18 mouse cellular contexts compared by ENCODE assay signal in genomic region chr14:24745730-24746129, GRCm38 (mm10).
DNase-seq lines count a peak whose midpoint lies in the region; ATAC-seq and TF ChIP-seq lines count a peak whose summit lies in the region.
"Had no signal": no experiment of that assay in that cellular context is flagged by ENCODE, and none has a peak within 500 bp of the region (broad histone marks: within the 10 kb centered on the region; RNA-seq: fewer than 3 reads in every experiment).

No protein-coding gene starts in this region.

- no peak overlapping the region for H3K9ac ChIP-seq in liver, adult 2 months (ENCODE audit: low read depth, low read length)
- H3K9ac ChIP-seq in liver, embryonic 12.5 days = no peak overlapping the region
- H3K9ac ChIP-seq in heart, embryonic 14.5 days (ENCODE audit: low read length) = no peak overlapping the region
- no peak overlapping the region for H3K9ac ChIP-seq in forebrain, embryonic 14.5 days (ENCODE audit: low read length)
- H3K9ac ChIP-seq: embryonic facial prominence, embryonic 13.5 days; hindbrain, embryonic 12.5 days; liver, embryonic 13.5 days had no signal

- no peaks in the 10 kb centered on the region for H3K36me3 ChIP-seq in liver, adult 2 months (ENCODE audit: control insufficient read depth, insufficient read depth, low read length)
- H3K36me3 ChIP-seq in liver, embryonic 12.5 days = no peaks in the 10 kb centered on the region
- no peaks in the 10 kb centered on the region for H3K36me3 ChIP-seq in heart, embryonic 14.5 days (ENCODE audit: control insufficient read depth, insufficient read depth, low read length)
- H3K36me3 ChIP-seq in forebrain, embryonic 14.5 days (ENCODE audit: control insufficient read depth, insufficient read depth, low read length) = no peaks in the 10 kb centered on the region
- H3K36me3 ChIP-seq: embryonic facial prominence, embryonic 13.5 days; hindbrain, embryonic 12.5 days; liver, embryonic 13.5 days had no signal

- no peak overlapping the region for H3K4me3 ChIP-seq in liver, adult 2 months (ENCODE audit: insufficient read depth, low read depth, low read length)
- no peak overlapping the region for H3K4me3 ChIP-seq in liver, embryonic 12.5 days
- no peak overlapping the region for H3K4me3 ChIP-seq in heart, embryonic 14.5 days (ENCODE audit: control insufficient read depth in 1 of 2, insufficient read depth in 1 of 2, low read depth in 1 of 2, low read length in 2 of 2)
- H3K4me3 ChIP-seq in forebrain, embryonic 14.5 days (ENCODE audit: low read depth, low read length) = no peak overlapping the region
- H3K4me3 ChIP-seq: embryonic facial prominence, embryonic 13.5 days; hindbrain, embryonic 12.5 days; liver, embryonic 13.5 days; megakaryocyte, embryonic 14.5 days had no signal

- H3K79me2 ChIP-seq in liver, adult 2 months (ENCODE audit: control insufficient read depth, insufficient read depth, low read length) = no peaks in the 10 kb centered on the region

- WGBS in liver, adult 2 months = 4% methylated on average over 3 of the region's 3 CpGs
- whole genome bisulfite sequencing in liver, embryonic 12.5 days (ENCODE audit: insufficient replicate concordance) = 17% methylated on average over 3 of the region's 3 CpGs
- 3% methylated on average over 3 of the region's 3 CpGs for WGBS in heart, embryonic 14.5 days
- whole genome bisulfite sequencing in forebrain, embryonic 14.5 days = 56% methylated on average over 3 of the region's 3 CpGs

- no peak overlapping the region for H3K27ac ChIP-seq in liver, adult 2 months (replicated peaks; ENCODE audit: insufficient read depth, low read depth, low read length)
- H3K27ac ChIP-seq in liver, embryonic 12.5 days = no peak overlapping the region
- peak overlapping the region in 1 of 2 experiments; percentile 53; a peak in 1 of 4 replicates for H3K27ac ChIP-seq in heart, embryonic 14.5 days (replicated peaks in 1 of 2; ENCODE audit: control insufficient read depth in 1 of 2, insufficient read depth in 1 of 2, low read depth in 2 of 2, low read length in 2 of 2)
- H3K27ac ChIP-seq in forebrain, embryonic 14.5 days (ENCODE audit: low read depth, low read length) = no peak overlapping the region
- H3K27ac ChIP-seq: embryonic facial prominence, embryonic 13.5 days; hindbrain, embryonic 12.5 days; kidney, postnatal 0 days; liver, embryonic 13.5 days had no signal

- H3K9me3 ChIP-seq in liver, embryonic 12.5 days (replicated peaks) = no peaks in the 10 kb centered on the region
- no peaks in the 10 kb centered on the region for H3K9me3 ChIP-seq in heart, embryonic 14.5 days (ENCODE audit: control insufficient read depth, low read length)
- no peaks in the 10 kb centered on the region for H3K9me3 ChIP-seq in forebrain, embryonic 14.5 days (replicated peaks; ENCODE audit: control insufficient read depth, low read length)
- H3K9me3 ChIP-seq: embryonic facial prominence, embryonic 13.5 days; hindbrain, embryonic 12.5 days; liver, embryonic 13.5 days; megakaryocyte, embryonic 14.5 days had no signal

- no peak for TF ChIP-seq POLR2A in liver, adult 2 months (IDR thresholded peaks at IDR 0.05; ENCODE audit: extremely low read depth, insufficient read depth, low read length)

- no peak for ATAC-seq in liver, embryonic 12.5 days
- peak; percentile 33; the same call in 1 of the 2 replicates for ATAC-seq in heart, embryonic 14.5 days (ENCODE audit: insufficient number of reproducible peaks, insufficient read depth, low FRiP score, low read depth)
- no peak for ATAC-seq in forebrain, embryonic 14.5 days
- ATAC-seq: midbrain, embryonic 16.5 days had no signal

- no peak overlapping the region for H3K4me2 ChIP-seq in liver, embryonic 12.5 days
- H3K4me2 ChIP-seq in heart, embryonic 14.5 days (ENCODE audit: low read length) = peak overlapping the region; percentile 4; the same call in 1 of the 2 replicates
- H3K4me2 ChIP-seq in forebrain, embryonic 14.5 days (ENCODE audit: low read length) = no peak overlapping the region
- H3K4me2 ChIP-seq: embryonic facial prominence, embryonic 13.5 days; hindbrain, embryonic 12.5 days; liver, embryonic 13.5 days had no signal

- DNase-seq in adrenal gland, adult 8-10 months = peak; percentile 15
- no peak for DNase-seq in adrenal gland, postnatal 25 days
- peak; percentile 5 for DNase-seq in liver, adult 2 months (ENCODE audit: extremely low read depth, low read depth, low spot score)
- DNase-seq in lung, postnatal 25 days (ENCODE audit: low spot score) = peak; percentile 56
- DNase-seq in B cell, adult 2 months = no peak
- no peak for DNase-seq in forebrain, embryonic 14.5 days (ENCODE audit: low spot score)
- DNase-seq: cerebellum, adult 11 months; gastrocnemius, postnatal 36 days; left cerebral cortex, postnatal 4 days; liver, embryonic 13.5 days; thymus, postnatal 36 days had no signal

- H3K27me3 ChIP-seq in liver, adult 2 months (ENCODE audit: control insufficient read depth, insufficient read depth, low read length) = 0 out of 2 replicates have a peak, but pooled peaks cover 2% of the 10 kb centered on the region
- H3K27me3 ChIP-seq in liver, embryonic 12.5 days (replicated peaks) = no peaks in the 10 kb centered on the region
- H3K27me3 ChIP-seq in heart, embryonic 14.5 days (ENCODE audit: control insufficient read depth, insufficient read depth, low read length) = no peaks in the 10 kb centered on the region
- H3K27me3 ChIP-seq in forebrain, embryonic 14.5 days (replicated peaks; ENCODE audit: control insufficient read depth, insufficient read depth, low read length) = no peaks in the 10 kb centered on the region
- H3K27me3 ChIP-seq: embryonic facial prominence, embryonic 13.5 days; hindbrain, embryonic 12.5 days; liver, embryonic 13.5 days had no signal

- TF ChIP-seq CTCF in liver, adult 2 months (IDR thresholded peaks at IDR 0.05; ENCODE audit: low read depth, low read length) = no peak

- peaks cover 5% of the 10 kb centered on the region; the same call in 1 of the 2 replicates for H3K4me1 ChIP-seq in liver, adult 2 months (ENCODE audit: control insufficient read depth, insufficient read depth, low read length)
- no peaks in the 10 kb centered on the region for H3K4me1 ChIP-seq in liver, embryonic 12.5 days
- H3K4me1 ChIP-seq in heart, embryonic 14.5 days (ENCODE audit: control insufficient read depth in 2 of 2, insufficient read depth in 2 of 2, low read length in 2 of 2) = peaks cover 18 to 46% of the 10 kb centered on the region in 2 experiments
- peaks cover 13% of the 10 kb centered on the region for H3K4me1 ChIP-seq in forebrain, embryonic 14.5 days (ENCODE audit: control insufficient read depth, insufficient read depth, low read length)
- H3K4me1 ChIP-seq: liver, embryonic 13.5 days; megakaryocyte, embryonic 14.5 days had no signal

Comparison
In these comparisons a context has a peak if more than half of its experiments do, and no peak if none do; other contexts are left out.
1. DNase-seq: peak in adrenal gland, adult 8-10 months (single experiment), liver, adult 2 months (single experiment) and lung, postnatal 25 days (single experiment); none in adrenal gland, postnatal 25 days (single experiment), B cell, adult 2 months (0 of 2) and forebrain, embryonic 14.5 days (single experiment).